14 mouse cellular contexts compared by ENCODE assay signal in the genomic region with DNA sequence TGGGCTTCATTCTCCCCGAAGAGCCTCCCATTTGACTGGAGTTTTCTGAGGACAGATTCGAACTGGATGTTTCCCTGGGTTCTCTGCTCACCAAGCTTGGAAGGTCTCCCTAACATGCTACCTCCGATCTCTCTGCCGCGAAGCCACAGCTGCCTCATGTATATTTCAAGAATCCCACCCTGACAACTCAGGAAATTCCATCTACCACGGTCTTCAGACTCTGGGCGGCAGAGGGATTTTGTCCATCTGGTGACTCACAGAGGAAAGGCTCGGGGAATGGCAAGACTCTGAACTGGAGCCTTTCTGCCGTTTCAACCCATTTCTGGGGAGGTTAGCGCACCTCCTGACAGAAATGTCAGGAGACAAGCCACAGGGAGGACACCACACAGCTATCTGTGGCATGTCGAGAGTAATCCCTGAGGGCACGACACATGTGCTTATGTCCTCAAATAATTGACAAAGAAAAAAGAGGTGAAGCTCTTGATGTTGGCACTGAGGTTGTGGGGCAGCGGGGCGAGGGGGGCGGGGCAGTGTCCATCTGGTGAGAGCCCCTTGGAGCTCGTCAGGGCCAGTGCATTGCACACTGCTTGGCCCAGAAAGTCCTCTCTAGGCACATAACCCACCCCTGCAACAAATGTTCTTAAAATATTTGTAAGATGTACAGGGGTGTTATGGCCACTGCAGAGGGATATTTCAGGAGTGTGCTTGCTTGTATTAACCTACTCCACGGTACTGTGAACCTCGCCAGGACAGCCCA. TPM values are rescaled to one million over a fixed set of nuclear protein-coding genes. Genes with fewer than 3 reads are reported as not detected.
DNase-seq lines count a peak whose midpoint lies in the region; ATAC-seq and TF ChIP-seq lines count a peak whose summit lies in the region.
"Had no signal": no experiment of that assay in that cellular context is flagged by ENCODE, and none has a peak within 500 bp of the region (broad histone marks: within the 10 kb centered on the region; RNA-seq: fewer than 3 reads in every experiment).

No protein-coding gene starts in this region.

- no peak for TF ChIP-seq EP300 in stomach, postnatal 0 days (optimal IDR thresholded peaks at IDR 0.05)

- peak overlapping the region; percentile 51 for H3K4me2 ChIP-seq in heart, embryonic 14.5 days (ENCODE audit: low read length)
- H3K4me2 ChIP-seq in lung, embryonic 16.5 days (ENCODE audit: low read depth, low read length): no peak overlapping the region
- H3K4me2 ChIP-seq in stomach, postnatal 0 days (replicated peaks; ENCODE audit: low read depth): no peak overlapping the region
- H3K4me2 ChIP-seq: midbrain, embryonic 13.5 days had no signal

- no peaks in the 10 kb centered on the region for H3K9me3 ChIP-seq in heart, embryonic 14.5 days (ENCODE audit: control insufficient read depth, low read length)
- no peaks in the 10 kb centered on the region for H3K9me3 ChIP-seq in lung, embryonic 16.5 days (ENCODE audit: control insufficient read depth, low read length)
- H3K9me3 ChIP-seq in stomach, postnatal 0 days (ENCODE audit: control insufficient read depth, low read length): no peaks in the 10 kb centered on the region
- H3K9me3 ChIP-seq: forebrain, embryonic 10.5 days; midbrain, embryonic 13.5 days had no signal

- no peak for TF ChIP-seq CTCF in stomach, postnatal 0 days (IDR thresholded peaks at IDR 0.05; ENCODE audit: low read depth)

- DNase-seq in heart, postnatal 25 days (ENCODE audit: low spot score): no peak
- DNase-seq in kidney, postnatal 4 days: peak; percentile 46 to 56
- no peak for DNase-seq in kidney, postnatal 36 days
- DNase-seq in stomach, postnatal 0 days (ENCODE audit: low spot score): no peak
- DNase-seq in urinary bladder, postnatal 36 days (ENCODE audit: low spot score in 2 of 2): no peak
- DNase-seq: adrenal gland, adult 2 months; cerebellum, adult 9-10 months; thymus, postnatal 14 days had no signal

- intact Hi-C loops in heart, postnatal 25 days (cut with DNase I): no loop called here

- H3K9ac ChIP-seq in heart, embryonic 14.5 days (ENCODE audit: low read length): peak overlapping the region; percentile 70
- H3K9ac ChIP-seq in lung, embryonic 16.5 days (ENCODE audit: low read length): no peak overlapping the region
- H3K9ac ChIP-seq in stomach, postnatal 0 days (ENCODE audit: low read length): no peak overlapping the region
- H3K9ac ChIP-seq: midbrain, embryonic 13.5 days had no signal

- H3K27ac ChIP-seq in heart, embryonic 14.5 days (replicated peaks in 1 of 2; ENCODE audit: control insufficient read depth in 1 of 2, insufficient read depth in 1 of 2, low read depth in 2 of 2, low read length in 2 of 2): peak overlapping the region; percentile 96 to 98
- peak overlapping the region; percentile 85 for H3K27ac ChIP-seq in lung, embryonic 16.5 days (ENCODE audit: low read length)
- H3K27ac ChIP-seq in stomach, postnatal 0 days (replicated peaks): peak overlapping the region; percentile 5; the same call in 1 of the 2 replicates
- H3K27ac ChIP-seq: forebrain, embryonic 10.5 days; left cerebral cortex, adult 2 months; midbrain, embryonic 13.5 days had no signal

- 35% methylated on average over 18 of the region's 18 CpGs for WGBS in heart, embryonic 14.5 days
- 43% methylated on average over 18 of the region's 18 CpGs for WGBS in lung, embryonic 16.5 days
- 39% methylated on average over 18 of the region's 18 CpGs for WGBS in stomach, postnatal 0 days

- H3K4me1 ChIP-seq in heart, embryonic 14.5 days (ENCODE audit: control insufficient read depth in 2 of 2, insufficient read depth in 2 of 2, low read length in 2 of 2): peaks cover 55 to 69% of the 10 kb centered on the region in 2 experiments
- H3K4me1 ChIP-seq in lung, embryonic 16.5 days (replicated peaks; ENCODE audit: control insufficient read depth, insufficient read depth, low read length): peaks cover 2% of the 10 kb centered on the region; the same call in 1 of the 2 replicates
- H3K4me1 ChIP-seq in stomach, postnatal 0 days (replicated peaks; ENCODE audit: control insufficient read depth, insufficient read depth): 0 out of 2 replicates have a peak, but pooled peaks cover 2% of the 10 kb centered on the region
- H3K4me1 ChIP-seq: midbrain, embryonic 13.5 days had no signal

- H3K4me3 ChIP-seq in heart, embryonic 14.5 days (ENCODE audit: control insufficient read depth in 1 of 2, insufficient read depth in 1 of 2, low read depth in 1 of 2, low read length in 2 of 2): no peak overlapping the region
- H3K4me3 ChIP-seq in lung, embryonic 16.5 days (ENCODE audit: low read length): no peak overlapping the region
- H3K4me3 ChIP-seq in stomach, postnatal 0 days (ENCODE audit: low read depth, low read length): no peak overlapping the region
- H3K4me3 ChIP-seq: forebrain, embryonic 10.5 days; left cerebral cortex, adult 2 months; midbrain, embryonic 13.5 days had no signal

- H3K27me3 ChIP-seq in heart, embryonic 14.5 days (ENCODE audit: control insufficient read depth, insufficient read depth, low read length): no peaks in the 10 kb centered on the region
- no peaks in the 10 kb centered on the region for H3K27me3 ChIP-seq in lung, embryonic 16.5 days (ENCODE audit: control insufficient read depth, insufficient read depth, low read depth, low read length)
- no peaks in the 10 kb centered on the region for H3K27me3 ChIP-seq in stomach, postnatal 0 days (ENCODE audit: control insufficient read depth, insufficient read depth, low read length)
- H3K27me3 ChIP-seq: midbrain, embryonic 13.5 days had no signal

- ATAC-seq in heart, embryonic 14.5 days (ENCODE audit: insufficient number of reproducible peaks, insufficient read depth, low FRiP score, low read depth): no peak
- peak; percentile 76 for ATAC-seq in lung, embryonic 16.5 days (ENCODE audit: low read depth)
- ATAC-seq in stomach, postnatal 0 days (ENCODE audit: low FRiP score, low TSS enrichment): peak; percentile 33; the same call in 1 of the 2 replicates
- ATAC-seq: CD4-positive, CD25-positive, alpha-beta regulatory T cell, adult 4 months; midbrain, embryonic 13.5 days had no signal

- H3K36me3 ChIP-seq in heart, embryonic 14.5 days (ENCODE audit: control insufficient read depth, insufficient read depth, low read length): peaks cover 65% of the 10 kb centered on the region
- H3K36me3 ChIP-seq in lung, embryonic 16.5 days (ENCODE audit: control insufficient read depth, insufficient read depth, low read length): no peaks in the 10 kb centered on the region
- no peaks in the 10 kb centered on the region for H3K36me3 ChIP-seq in stomach, postnatal 0 days (ENCODE audit: control insufficient read depth, insufficient read depth, low read length)
- H3K36me3 ChIP-seq: forebrain, embryonic 10.5 days; midbrain, embryonic 13.5 days had no signal

RNA-seq across cellular contexts. Expression of a gene that starts 32.8 kb away (rescaled TPM):
- 25.5 and 29.4 TPM in 2 replicates for polyA plus RNA-seq in heart, embryonic 14.5 days (2014; fragmentation: Nextera tagmentation; extraction: Ambion mirVana)
- 100 to 1,000 TPM; 374 to 418 TPM for total RNA-seq in heart, postnatal 25 days (2021)
- polyA plus RNA-seq in lung, embryonic 16.5 days (2015; fragmentation: Nextera tagmentation; extraction: Ambion mirVana): 4.4 and 4.8 TPM in 2 replicates
- 13.6 and 13.9 TPM in 2 replicates for polyA plus RNA-seq in stomach, postnatal 0 days (2015; fragmentation: Nextera tagmentation; extraction: Ambion mirVana)
- polyA plus RNA-seq: CD4-positive, CD25-positive, alpha-beta regulatory T cell, adult 4 months had no signal

RNA-seq across cellular contexts. Expression of a gene that starts 59.5 kb away (rescaled TPM):
- 52.6 and 56.8 TPM in 2 replicates for polyA plus RNA-seq in heart, embryonic 14.5 days (2014; fragmentation: Nextera tagmentation; extraction: Ambion mirVana)
- 10 to 100 TPM; 21.0 to 21.6 TPM for total RNA-seq in heart, postnatal 25 days (2021)
- polyA plus RNA-seq in lung, embryonic 16.5 days (2015; fragmentation: Nextera tagmentation; extraction: Ambion mirVana): 83.2 and 89.9 TPM in 2 replicates
- 79.8 and 81.4 TPM in 2 replicates for polyA plus RNA-seq in stomach, postnatal 0 days (2015; fragmentation: Nextera tagmentation; extraction: Ambion mirVana)

Comparison
In these comparisons a context has a peak if more than half of its experiments do, and no peak if none do; other contexts are left out.
1. DNase-seq: peak in kidney, postnatal 4 days (2 of 2); none in heart, postnatal 25 days (single experiment), kidney, postnatal 36 days (0 of 2), stomach, postnatal 0 days (single experiment) and urinary bladder, postnatal 36 days (0 of 2).
2. H3K27ac ChIP-seq: peak in every context shown above with its lines; median percentile 97 in heart, embryonic 14.5 days; 85 in lung, embryonic 16.5 days; 5 in stomach, postnatal 0 days.